8 mouse cellular contexts compared by ENCODE assay signal in the genomic region with DNA sequence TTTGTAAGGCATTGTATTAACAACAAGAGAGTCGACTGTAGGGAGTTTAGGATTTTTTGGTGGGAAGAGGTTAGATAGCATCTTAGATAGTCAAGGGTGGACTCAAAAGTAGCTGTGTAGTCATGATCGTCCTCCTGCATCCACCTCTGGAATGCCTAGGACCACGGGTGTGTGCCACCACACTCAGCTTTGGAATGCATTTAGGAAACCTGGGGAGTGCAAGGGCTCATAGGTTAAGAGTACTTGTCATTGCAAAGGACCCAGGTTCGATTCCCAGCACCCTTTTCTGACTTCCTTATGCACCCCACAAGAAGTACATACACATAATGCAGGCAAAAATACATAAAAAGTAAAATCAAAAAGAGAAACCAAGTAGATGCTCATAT. TPM values are rescaled to one million over a fixed set of nuclear protein-coding genes. Genes with fewer than 3 reads are reported as not detected.
DNase-seq lines count a peak whose midpoint lies in the region; ATAC-seq and TF ChIP-seq lines count a peak whose summit lies in the region.

No protein-coding gene starts in this region.

- no peak for DNase-seq in cerebellum, adult 2 months
- DNase-seq in cerebellum, postnatal 25 days = no peak
- DNase-seq in stomach, postnatal 0 days (ENCODE audit: low spot score) = no peak
- no peak for DNase-seq in frontal cortex, postnatal 10 days (ENCODE audit: low spot score in 2 of 2)
- DNase-seq in lung, postnatal 36 days = no peak
- no peak for DNase-seq in thymus, postnatal 10 days (ENCODE audit: low spot score in 2 of 2)

- no peak for TF ChIP-seq EP300 in stomach, postnatal 0 days (optimal IDR thresholded peaks at IDR 0.05)

- no peak for TF ChIP-seq POLR2A in cerebellum, adult 2 months (IDR thresholded peaks at IDR 0.05; ENCODE audit: borderline replicate concordance, insufficient read depth, low read length)

- H3K9ac ChIP-seq in stomach, embryonic 14.5 days (replicated peaks; ENCODE audit: low read depth, low read length) = no peak overlapping the region
- no peak overlapping the region for H3K9ac ChIP-seq in stomach, postnatal 0 days (ENCODE audit: low read length)
- H3K9ac ChIP-seq in liver, embryonic 12.5 days = peak overlapping the region; percentile 98

- H3K9me3 ChIP-seq in stomach, embryonic 14.5 days (ENCODE audit: control insufficient read depth, low read depth, low read length) = no peaks in the 10 kb centered on the region
- H3K9me3 ChIP-seq in stomach, postnatal 0 days (ENCODE audit: control insufficient read depth, low read length) = no peaks in the 10 kb centered on the region
- no peaks in the 10 kb centered on the region for H3K9me3 ChIP-seq in liver, embryonic 12.5 days (replicated peaks)

- 46% methylated on average over 4 of the region's 4 CpGs for WGBS in cerebellum, adult 2 months
- 72% methylated on average over 4 of the region's 4 CpGs for WGBS in stomach, embryonic 14.5 days
- 52% methylated on average over 4 of the region's 4 CpGs for WGBS in stomach, postnatal 0 days
- WGBS in liver, embryonic 12.5 days (ENCODE audit: insufficient replicate concordance) = 54% methylated on average over 4 of the region's 4 CpGs

- peak overlapping the region; percentile 43 for H3K4me3 ChIP-seq in cerebellum, adult 2 months (replicated peaks; ENCODE audit: insufficient read depth, low read depth, low read length)
- no peak overlapping the region for H3K4me3 ChIP-seq in stomach, embryonic 14.5 days (ENCODE audit: low read depth, low read length)
- no peak overlapping the region for H3K4me3 ChIP-seq in stomach, postnatal 0 days (ENCODE audit: low read depth, low read length)
- H3K4me3 ChIP-seq in liver, embryonic 12.5 days = peak overlapping the region; percentile 96

- H3K4me1 ChIP-seq in cerebellum, adult 2 months (ENCODE audit: control insufficient read depth, insufficient read depth, low read length) = peaks cover 17% of the 10 kb centered on the region
- H3K4me1 ChIP-seq in stomach, embryonic 14.5 days (ENCODE audit: control insufficient read depth, insufficient read depth, low read length) = peaks cover 6% of the 10 kb centered on the region; the same call in 1 of the 2 replicates
- H3K4me1 ChIP-seq in stomach, postnatal 0 days (replicated peaks; ENCODE audit: control insufficient read depth, insufficient read depth) = 0 out of 2 replicates have a peak, but pooled peaks cover 2% of the 10 kb centered on the region
- H3K4me1 ChIP-seq in liver, embryonic 12.5 days = peaks cover 54% of the 10 kb centered on the region

- no peak for ATAC-seq in stomach, embryonic 14.5 days (ENCODE audit: insufficient number of reproducible peaks, insufficient read depth, low FRiP score, low read depth)
- no peak for ATAC-seq in stomach, postnatal 0 days (ENCODE audit: low FRiP score, low TSS enrichment)
- no peak for ATAC-seq in liver, embryonic 12.5 days

- no peak overlapping the region for H3K27ac ChIP-seq in cerebellum, adult 2 months (ENCODE audit: insufficient read depth, low read length)
- H3K27ac ChIP-seq in stomach, embryonic 14.5 days (ENCODE audit: low read length) = no peak overlapping the region
- H3K27ac ChIP-seq in stomach, postnatal 0 days (replicated peaks) = no peak overlapping the region
- H3K27ac ChIP-seq in liver, embryonic 12.5 days = no peak overlapping the region

- H3K36me3 ChIP-seq in stomach, embryonic 14.5 days (ENCODE audit: control insufficient read depth, insufficient read depth, low read length) = no peaks in the 10 kb centered on the region
- no peaks in the 10 kb centered on the region for H3K36me3 ChIP-seq in stomach, postnatal 0 days (ENCODE audit: control insufficient read depth, insufficient read depth, low read length)
- peaks cover 12% of the 10 kb centered on the region for H3K36me3 ChIP-seq in liver, embryonic 12.5 days

- no peak for TF ChIP-seq CTCF in cerebellum, adult 2 months (IDR thresholded peaks at IDR 0.05; ENCODE audit: borderline replicate concordance, insufficient read depth, low read depth, low read length)
- no peak for TF ChIP-seq CTCF in stomach, postnatal 0 days (IDR thresholded peaks at IDR 0.05; ENCODE audit: low read depth)

- H3K27me3 ChIP-seq in cerebellum, adult 2 months (ENCODE audit: control insufficient read depth, insufficient read depth, low read length) = no peaks in the 10 kb centered on the region
- H3K27me3 ChIP-seq in stomach, embryonic 14.5 days (ENCODE audit: control insufficient read depth, insufficient read depth, low read length) = no peaks in the 10 kb centered on the region
- no peaks in the 10 kb centered on the region for H3K27me3 ChIP-seq in stomach, postnatal 0 days (ENCODE audit: control insufficient read depth, insufficient read depth, low read length)
- H3K27me3 ChIP-seq in liver, embryonic 12.5 days (replicated peaks) = no peaks in the 10 kb centered on the region

- H3K4me2 ChIP-seq in stomach, embryonic 14.5 days (replicated peaks; ENCODE audit: low read depth, low read length) = peak overlapping the region; percentile 68; the same call in 1 of the 2 replicates
- H3K4me2 ChIP-seq in stomach, postnatal 0 days (replicated peaks; ENCODE audit: low read depth) = no peak overlapping the region
- H3K4me2 ChIP-seq in liver, embryonic 12.5 days = peak overlapping the region; percentile 92

RNA-seq across cellular contexts. Expression of a gene that starts 1.8 kb away (rescaled TPM):
- polyA plus RNA-seq in cerebellum, adult 2 months (2012; rRNA removed) = 554 and 607 TPM in 2 replicates
- 525 and 538 TPM in 2 replicates for polyA plus RNA-seq in stomach, embryonic 14.5 days (2014; fragmentation: Nextera tagmentation; extraction: Ambion mirVana)
- polyA plus RNA-seq in stomach, postnatal 0 days (2015; fragmentation: Nextera tagmentation; extraction: Ambion mirVana) = 991 and 1,062 TPM in 2 replicates
- 415 and 442 TPM in 2 replicates for polyA plus RNA-seq in liver, embryonic 12.5 days (2016; fragmentation: Nextera tagmentation; extraction: Ambion mirVana)

RNA-seq across cellular contexts. Expression of a gene that starts 14.5 kb away (rescaled TPM):
- polyA plus RNA-seq in cerebellum, adult 2 months (2012; rRNA removed) = 10.9 and 11.0 TPM in 2 replicates
- 22.5 and 23.6 TPM in 2 replicates for polyA plus RNA-seq in stomach, embryonic 14.5 days (2014; fragmentation: Nextera tagmentation; extraction: Ambion mirVana)
- 12.4 and 13.0 TPM in 2 replicates for polyA plus RNA-seq in stomach, postnatal 0 days (2015; fragmentation: Nextera tagmentation; extraction: Ambion mirVana)
- polyA plus RNA-seq in liver, embryonic 12.5 days (2016; fragmentation: Nextera tagmentation; extraction: Ambion mirVana) = 10.5 and 12.0 TPM in 2 replicates

RNA-seq across cellular contexts. Expression of a gene that starts 19.0 kb away (rescaled TPM):
- polyA plus RNA-seq in cerebellum, adult 2 months (2012; rRNA removed) = 8.0 and 11.1 TPM in 2 replicates
- 3.8 and 4.8 TPM in 2 replicates for polyA plus RNA-seq in stomach, embryonic 14.5 days (2014; fragmentation: Nextera tagmentation; extraction: Ambion mirVana)
- polyA plus RNA-seq in stomach, postnatal 0 days (2015; fragmentation: Nextera tagmentation; extraction: Ambion mirVana) = 24.3 and 26.5 TPM in 2 replicates
- 1.0 and 1.5 TPM in 2 replicates for polyA plus RNA-seq in liver, embryonic 12.5 days (2016; fragmentation: Nextera tagmentation; extraction: Ambion mirVana)

RNA-seq across cellular contexts. Expression of a gene that starts 29.7 kb away (rescaled TPM):
- polyA plus RNA-seq in cerebellum, adult 2 months (2012; rRNA removed) = 86.5 and 95.1 TPM in 2 replicates
- 31.8 and 33.1 TPM in 2 replicates for polyA plus RNA-seq in stomach, embryonic 14.5 days (2014; fragmentation: Nextera tagmentation; extraction: Ambion mirVana)
- 24.6 and 26.1 TPM in 2 replicates for polyA plus RNA-seq in stomach, postnatal 0 days (2015; fragmentation: Nextera tagmentation; extraction: Ambion mirVana)
- polyA plus RNA-seq in liver, embryonic 12.5 days (2016; fragmentation: Nextera tagmentation; extraction: Ambion mirVana) = 17.4 and 17.7 TPM in 2 replicates

RNA-seq across cellular contexts. Expression of a gene that starts 37.9 kb away (rescaled TPM):
- polyA plus RNA-seq in cerebellum, adult 2 months (2012; rRNA removed) = 35.5 and 38.8 TPM in 2 replicates
- polyA plus RNA-seq in stomach, embryonic 14.5 days (2014; fragmentation: Nextera tagmentation; extraction: Ambion mirVana) = 85.2 and 87.8 TPM in 2 replicates
- polyA plus RNA-seq in stomach, postnatal 0 days (2015; fragmentation: Nextera tagmentation; extraction: Ambion mirVana) = 102 and 104 TPM in 2 replicates
- polyA plus RNA-seq in liver, embryonic 12.5 days (2016; fragmentation: Nextera tagmentation; extraction: Ambion mirVana) = 32.5 and 33.2 TPM in 2 replicates

Comparison
In these comparisons a context has a peak if more than half of its experiments do, and no peak if none do; other contexts are left out.
1. H3K4me3 ChIP-seq: peak in cerebellum, adult 2 months (single experiment) and liver, embryonic 12.5 days (single experiment); none in stomach, embryonic 14.5 days (single experiment) and stomach, postnatal 0 days (single experiment).